Comparison of ENCODE assay signal across 24 mouse cellular contexts in genomic region chr5:46731297-46731696, GRCm38 (mm10).
"Had no signal": no experiment of that assay in that cellular context is flagged by ENCODE, and none has a peak within 500 bp of the region (broad histone marks: within the 10 kb centered on the region; RNA-seq: fewer than 3 reads in every experiment).

No protein-coding gene starts in this region.

- H3K4me3 ChIP-seq: gastrocnemius, adult 2 months; heart, embryonic 10.5 days; heart, embryonic 12.5 days; hindbrain, embryonic 10.5 days; hindbrain, embryonic 15.5 days; intestine, embryonic 15.5 days; layer of hippocampus, adult 2 months; left cerebral cortex, adult 2 months; limb, embryonic 10.5 days; limb, embryonic 12.5 days had no signal

- H3K27ac ChIP-seq: gastrocnemius, adult 2 months; heart, embryonic 10.5 days; hindbrain, embryonic 10.5 days; hindbrain, embryonic 15.5 days; intestine, embryonic 15.5 days; layer of hippocampus, adult 2 months; left cerebral cortex, adult 2 months; limb, embryonic 10.5 days; limb, embryonic 12.5 days had no signal

- H3K36me3 ChIP-seq: heart, embryonic 10.5 days; heart, embryonic 12.5 days; hindbrain, embryonic 10.5 days; hindbrain, embryonic 15.5 days; intestine, embryonic 15.5 days; limb, embryonic 10.5 days; limb, embryonic 12.5 days had no signal

- H3K4me1 ChIP-seq: heart, embryonic 10.5 days; heart, embryonic 12.5 days; hindbrain, embryonic 10.5 days; hindbrain, embryonic 15.5 days; intestine, embryonic 15.5 days; limb, embryonic 10.5 days; limb, embryonic 12.5 days had no signal

- DNase-seq: gastrocnemius, adult 2 months; gastrocnemius, postnatal 10 days; gastrocnemius, postnatal 25 days; heart, adult 18-20 months; heart, postnatal 10 days; heart, postnatal 4 days; kidney, adult 18-20 months; kidney, adult 8-10 months; kidney, postnatal 10 days; kidney, postnatal 25 days; kidney, postnatal 4 days; liver had no signal

- H3K4me2 ChIP-seq: heart, embryonic 12.5 days; hindbrain, embryonic 15.5 days; intestine, embryonic 15.5 days; limb, embryonic 12.5 days; liver, embryonic 11.5 days had no signal

- H3K9ac ChIP-seq: heart, embryonic 12.5 days; hindbrain, embryonic 15.5 days; intestine, embryonic 15.5 days; limb, embryonic 12.5 days had no signal

- H3K27me3 ChIP-seq: heart, embryonic 12.5 days; hindbrain, embryonic 15.5 days; intestine, embryonic 15.5 days; limb, embryonic 12.5 days had no signal

- H3K9me3 ChIP-seq: heart, embryonic 10.5 days; heart, embryonic 12.5 days; hindbrain, embryonic 10.5 days; hindbrain, embryonic 15.5 days; intestine, embryonic 15.5 days; limb, embryonic 10.5 days; limb, embryonic 12.5 days had no signal

- ATAC-seq: inflammation-experienced regulatory T-cells, adult 6 months; intestine, embryonic 15.5 days; intestine, postnatal 0 days had no signal
